Mouse (Mus musculus): ENCODE results near the gene Trim71. TPM values are rescaled to one million over a fixed set of nuclear protein-coding genes. Genes with fewer than 3 reads are reported as not detected.
A peak's percentile ranks its signal among the peaks of the same experiment; 100 is the strongest.

The Trim71 gene
- 1.5 and 1.6 TPM in 2 replicates for polyA plus RNA-seq (2014; fragmentation: Nextera tagmentation; extraction: Ambion mirVana)

GRCm38 (mm10) chr9:114563761-114564606 is at the start of gene Trim71:
Gene Trim71, minus strand, starts transcription at chr9:114564369.
- Histone ChIP-seq H3K4me1 (replicated peaks; ENCODE audit: control insufficient read depth, insufficient read depth, low read length) (peaks cover 9% of the 10 kb centered on the region), H3K4me2 (ENCODE audit: low read depth, low read length, severe bottlenecking) (peak within 1 kb of the TSS; percentile 92), H3K27ac (ENCODE audit: low read depth, low read length) (peak within 1 kb of the TSS; percentile 84), H3K36me3 (ENCODE audit: control insufficient read depth, insufficient read depth, low read length) (no peaks in the 10 kb centered on the region), H3K9ac (ENCODE audit: low read length) (peak within 1 kb of the TSS; percentile 86), H3K27me3 (ENCODE audit: control insufficient read depth, insufficient read depth, low read length) (peaks cover 11% of the 10 kb centered on the region), H3K4me3 (ENCODE audit: low read depth, low read length) (peak within 1 kb of the TSS; percentile 71), H3K9me3 (ENCODE audit: control insufficient read depth, low read length) (no peaks in the 10 kb centered on the region)
- ATAC-seq (replicated peaks; ENCODE audit: low FRiP score) (peak; percentile 67), DNase-seq (ENCODE audit: low spot score) (peak; percentile 90)
- under 1% methylated on average over 88 of the region's 91 CpGs for WGBS

- DNase-seq (ENCODE audit: low spot score), result no peak
- Histone ChIP-seq H3K27me3 (ENCODE audit: control insufficient read depth, insufficient read depth, low read length) (no peaks in the 10 kb centered on the region), H3K4me1 (replicated peaks; ENCODE audit: control insufficient read depth, insufficient read depth, low read length) (no peaks in the 10 kb centered on the region), H3K27ac (ENCODE audit: low read depth, low read length) (no peak overlapping the region), H3K4me2 (ENCODE audit: low read depth, low read length, severe bottlenecking) (no peak overlapping the region), H3K4me3 (ENCODE audit: low read depth, low read length) (no peak overlapping the region), H3K36me3 (ENCODE audit: control insufficient read depth, insufficient read depth, low read length) (peaks cover 18% of the 10 kb centered on the region), H3K9ac (ENCODE audit: low read length) (no peak overlapping the region), H3K9me3 (ENCODE audit: control insufficient read depth, low read length) (no peaks in the 10 kb centered on the region)
- ATAC-seq (replicated peaks; ENCODE audit: low FRiP score), result no peak
- 96% methylated on average over 4 of the region's 4 CpGs for WGBS
These were observed 48.9 kb upstream of the Trim71 start for GRCm38 (mm10) chr9:114613026-114613425.

GRCm38 (mm10) chr9:114612566-114612965 is 48.4 kb upstream of the Trim71 start:
- 92% methylated on average over 4 of the region's 4 CpGs for WGBS
- H3K9ac ChIP-seq (ENCODE audit: low read length), result no peak overlapping the region
- no peak for DNase-seq (ENCODE audit: low spot score)

GRCm38 (mm10) chr9:114610266-114610665 is 46.1 kb upstream of the Trim71 start:
- Histone ChIP-seq H3K9ac (ENCODE audit: low read length) (no peak overlapping the region), H3K4me2 (ENCODE audit: low read depth, low read length, severe bottlenecking) (no peak overlapping the region), H3K9me3 (ENCODE audit: control insufficient read depth, low read length) (no peaks in the 10 kb centered on the region), H3K27me3 (ENCODE audit: control insufficient read depth, insufficient read depth, low read length) (no peaks in the 10 kb centered on the region), H3K27ac (ENCODE audit: low read depth, low read length) (no peak overlapping the region), H3K4me3 (ENCODE audit: low read depth, low read length) (no peak overlapping the region), H3K4me1 (replicated peaks; ENCODE audit: control insufficient read depth, insufficient read depth, low read length) (no peaks in the 10 kb centered on the region), H3K36me3 (ENCODE audit: control insufficient read depth, insufficient read depth, low read length) (peaks cover 18% of the 10 kb centered on the region)
- DNase-seq (ENCODE audit: low spot score), result no peak
- ATAC-seq (replicated peaks; ENCODE audit: low FRiP score), result no peak
- 97% methylated on average over 3 of the region's 3 CpGs for WGBS

More at GRCm38 (mm10) chr9:114612566-114612965, 48.4 kb upstream of the Trim71 start:
- H3K9me3 ChIP-seq (ENCODE audit: control insufficient read depth, low read length), result no peaks in the 10 kb centered on the region
- no peak overlapping the region for H3K4me3 ChIP-seq (ENCODE audit: low read depth, low read length)
- H3K27ac ChIP-seq (ENCODE audit: low read depth, low read length), result no peak overlapping the region
- no peaks in the 10 kb centered on the region for H3K4me1 ChIP-seq (replicated peaks; ENCODE audit: control insufficient read depth, insufficient read depth, low read length)
- H3K36me3 ChIP-seq (ENCODE audit: control insufficient read depth, insufficient read depth, low read length), result peaks cover 18% of the 10 kb centered on the region
- no peak overlapping the region for H3K4me2 ChIP-seq (ENCODE audit: low read depth, low read length, severe bottlenecking)
- H3K27me3 ChIP-seq (ENCODE audit: control insufficient read depth, insufficient read depth, low read length), result no peaks in the 10 kb centered on the region
- no peak for ATAC-seq (replicated peaks; ENCODE audit: low FRiP score)

DNA sequence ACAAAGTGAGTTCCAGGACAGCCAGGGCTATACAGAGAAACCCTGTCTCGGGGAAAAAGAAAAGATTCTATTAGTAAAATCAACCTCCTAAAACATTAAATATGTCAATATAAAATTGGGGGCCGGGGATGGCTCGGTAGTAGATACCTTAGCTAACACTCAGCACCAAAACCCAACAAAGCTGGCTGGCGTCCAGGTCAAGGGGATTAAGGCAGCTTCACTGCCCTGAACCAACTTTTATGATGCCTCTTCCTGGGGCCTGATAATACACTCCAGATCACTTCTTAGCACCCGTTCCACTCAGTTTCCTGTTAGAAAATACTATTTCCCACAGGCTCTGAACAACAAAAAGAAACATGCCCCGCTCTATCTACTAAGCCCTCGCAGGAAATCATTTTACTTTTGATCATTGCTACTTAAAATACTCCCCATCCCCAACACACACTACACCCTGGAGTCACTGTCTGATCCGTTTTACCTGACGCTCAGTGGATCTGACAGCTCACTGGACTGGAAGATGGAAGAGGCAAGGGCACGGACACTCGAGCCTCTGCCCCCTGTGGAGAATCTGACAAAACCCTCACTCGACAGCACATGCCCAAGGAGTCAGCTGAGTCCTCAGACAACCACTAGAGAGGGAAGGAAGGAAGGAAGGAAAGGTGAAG is 39.8 kb upstream of the Trim71 start:
- peaks cover 8% of the 10 kb centered on the region for H3K36me3 ChIP-seq (ENCODE audit: control insufficient read depth, insufficient read depth, low read length)
- ATAC-seq (replicated peaks; ENCODE audit: low FRiP score) (no peak), DNase-seq (ENCODE audit: low spot score) (no peak)
- no peaks in the 10 kb centered on the region for H3K4me1 ChIP-seq (replicated peaks; ENCODE audit: control insufficient read depth, insufficient read depth, low read length)
- H3K4me2 ChIP-seq (ENCODE audit: low read depth, low read length, severe bottlenecking), result no peak overlapping the region
- H3K27me3 ChIP-seq (ENCODE audit: control insufficient read depth, insufficient read depth, low read length), result no peaks in the 10 kb centered on the region
- no peak overlapping the region for H3K4me3 ChIP-seq (ENCODE audit: low read depth, low read length)
- WGBS, result 63% methylated on average over 12 of the region's 12 CpGs
- no peak overlapping the region for H3K27ac ChIP-seq (ENCODE audit: low read depth, low read length)
- H3K9me3 ChIP-seq (ENCODE audit: control insufficient read depth, low read length), result no peaks in the 10 kb centered on the region
- no peak overlapping the region for H3K9ac ChIP-seq (ENCODE audit: low read length)

DNA sequence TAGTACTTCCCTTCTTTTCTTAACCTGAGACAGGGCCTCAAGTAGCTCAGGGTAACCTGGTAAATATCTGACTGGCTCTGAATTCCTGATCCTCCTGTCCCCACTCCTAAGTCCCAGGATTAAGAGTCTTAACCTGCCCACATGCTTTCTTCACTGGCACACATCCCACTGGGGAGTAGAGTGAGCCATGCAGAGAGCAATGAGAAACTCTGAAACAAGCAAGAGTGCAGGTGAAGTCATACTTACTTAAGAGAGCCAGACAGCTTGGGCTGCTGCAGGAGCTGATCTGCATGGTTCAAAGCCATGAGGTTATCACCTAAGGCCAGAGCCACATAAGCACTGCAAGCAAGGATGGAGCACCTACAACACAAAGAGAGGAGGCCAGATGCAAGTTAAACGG is 36.9 kb upstream of the Trim71 start:
- H3K9ac ChIP-seq (ENCODE audit: low read length), result no peak overlapping the region
- no peaks in the 10 kb centered on the region for H3K9me3 ChIP-seq (ENCODE audit: control insufficient read depth, low read length)
- WGBS, result 76% methylated on average over 1 of the region's 1 CpGs
- ATAC-seq (replicated peaks; ENCODE audit: low FRiP score) (no peak), DNase-seq (ENCODE audit: low spot score) (no peak)
- H3K4me2 ChIP-seq (ENCODE audit: low read depth, low read length, severe bottlenecking), result no peak overlapping the region
- H3K4me3 ChIP-seq (ENCODE audit: low read depth, low read length), result no peak overlapping the region
- H3K27me3 ChIP-seq (ENCODE audit: control insufficient read depth, insufficient read depth, low read length), result no peaks in the 10 kb centered on the region
- no peak overlapping the region for H3K27ac ChIP-seq (ENCODE audit: low read depth, low read length)
- no peaks in the 10 kb centered on the region; the same call in 1 of the 2 replicates for H3K36me3 ChIP-seq (ENCODE audit: control insufficient read depth, insufficient read depth, low read length)
- no peaks in the 10 kb centered on the region for H3K4me1 ChIP-seq (replicated peaks; ENCODE audit: control insufficient read depth, insufficient read depth, low read length)

- WGBS, result 36% methylated on average over 5 of the region's 5 CpGs
- H3K36me3 ChIP-seq (ENCODE audit: control insufficient read depth, insufficient read depth, low read length), result no peaks in the 10 kb centered on the region
- H3K4me3 ChIP-seq (ENCODE audit: low read depth, low read length), result no peak overlapping the region
- H3K9ac ChIP-seq (ENCODE audit: low read length), result no peak overlapping the region
- no peak for DNase-seq (ENCODE audit: low spot score)
- H3K4me2 ChIP-seq (ENCODE audit: low read depth, low read length, severe bottlenecking), result no peak overlapping the region
- no peak for ATAC-seq (replicated peaks; ENCODE audit: low FRiP score)
- no peaks in the 10 kb centered on the region for H3K9me3 ChIP-seq (ENCODE audit: control insufficient read depth, low read length)
- H3K27ac ChIP-seq (ENCODE audit: low read depth, low read length), result peak overlapping the region; percentile 77; the same call in 1 of the 2 replicates
- H3K4me1 ChIP-seq (replicated peaks; ENCODE audit: control insufficient read depth, insufficient read depth, low read length), result peaks cover 2% of the 10 kb centered on the region; the same call in 1 of the 2 replicates
- H3K27me3 ChIP-seq (ENCODE audit: control insufficient read depth, insufficient read depth, low read length), result no peaks in the 10 kb centered on the region
These were observed 20.8 kb upstream of the Trim71 start for GRCm38 (mm10) chr9:114585017-114585345.

GRCm38 (mm10) chr9:114584183-114585016 is 20.2 kb upstream of the Trim71 start:
- ATAC-seq (replicated peaks; ENCODE audit: low FRiP score) (peak; percentile 88), DNase-seq (ENCODE audit: low spot score) (peak; percentile 83)
- peak overlapping the region; percentile 77 for H3K27ac ChIP-seq (ENCODE audit: low read depth, low read length)
- H3K9me3 ChIP-seq (ENCODE audit: control insufficient read depth, low read length), result no peaks in the 10 kb centered on the region
- H3K27me3 ChIP-seq (ENCODE audit: control insufficient read depth, insufficient read depth, low read length), result no peaks in the 10 kb centered on the region
- H3K36me3 ChIP-seq (ENCODE audit: control insufficient read depth, insufficient read depth, low read length), result no peaks in the 10 kb centered on the region
- H3K9ac ChIP-seq (ENCODE audit: low read length), result 0 out of 2 replicates have a peak overlapping the region, but pooled peaks have one; percentile 35
- peaks cover 2% of the 10 kb centered on the region; the same call in 1 of the 2 replicates for H3K4me1 ChIP-seq (replicated peaks; ENCODE audit: control insufficient read depth, insufficient read depth, low read length)
- peak overlapping the region; percentile 27 for H3K4me3 ChIP-seq (ENCODE audit: low read depth, low read length)
- WGBS, result 1% methylated on average over 31 of the region's 31 CpGs
- H3K4me2 ChIP-seq (ENCODE audit: low read depth, low read length, severe bottlenecking), result peak overlapping the region; percentile 68
